9 mouse cellular contexts compared by ENCODE assay signal in the genomic region with DNA sequence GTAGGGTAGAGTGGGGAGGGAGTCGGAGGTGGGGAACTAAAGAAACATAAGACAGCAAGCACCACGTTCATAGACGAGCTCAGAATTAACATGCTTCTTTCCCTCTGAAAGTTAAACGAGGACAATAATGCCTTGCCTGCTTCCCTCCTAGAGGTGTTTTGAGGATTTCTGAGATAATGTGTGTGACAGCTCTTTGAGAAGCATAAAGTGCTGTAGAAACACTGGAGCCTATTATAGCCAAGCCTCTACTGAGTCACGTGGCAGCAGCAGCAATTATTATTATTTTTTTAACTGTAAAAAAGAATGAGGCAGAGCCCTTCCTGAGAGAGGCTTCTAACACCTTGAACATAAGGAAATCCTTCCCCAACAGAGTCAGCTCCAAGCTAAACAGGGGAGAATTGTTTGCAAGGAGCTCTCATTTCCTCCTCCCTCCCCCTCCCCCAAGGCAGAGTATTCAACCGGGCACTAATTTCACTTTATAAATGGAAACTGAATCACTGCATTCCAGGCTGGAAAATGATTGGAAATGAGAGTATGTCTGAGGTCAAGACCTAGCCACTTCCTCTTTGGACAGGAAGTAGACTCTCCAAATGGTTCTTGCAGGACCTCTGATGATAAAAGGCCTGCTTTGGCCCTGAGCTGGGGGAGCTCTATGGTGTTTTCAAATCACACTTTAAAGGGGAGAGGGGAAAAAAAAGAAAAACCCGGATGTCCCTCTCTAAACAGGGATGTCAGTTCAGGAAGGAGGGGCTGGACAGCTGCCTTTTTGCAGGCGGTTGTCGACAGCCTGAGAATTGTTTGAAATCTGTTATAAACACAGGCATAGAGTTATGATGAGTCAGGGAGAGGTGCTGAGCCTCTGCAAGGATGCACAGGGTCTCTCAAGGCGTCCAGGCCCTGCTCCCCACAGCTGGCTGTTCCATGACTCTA.
A peak's percentile ranks its signal among the peaks of the same experiment; 100 is the strongest.
DNase-seq lines count a peak whose midpoint lies in the region; ATAC-seq and TF ChIP-seq lines count a peak whose summit lies in the region.
"Had no signal": no experiment of that assay in that cellular context is flagged by ENCODE, and none has a peak within 500 bp of the region (broad histone marks: within the 10 kb centered on the region; RNA-seq: fewer than 3 reads in every experiment).

No protein-coding gene starts in this region.

- 22% methylated on average over 10 of the region's 10 CpGs for WGBS in heart, adult 2 months
- 45% methylated on average over 10 of the region's 10 CpGs for WGBS in kidney, embryonic 16.5 days
- 75% methylated on average over 10 of the region's 10 CpGs for WGBS in hindbrain, embryonic 13.5 days

- H3K4me3 ChIP-seq in heart, adult 2 months: no peak overlapping the region
- H3K4me3 ChIP-seq in kidney, embryonic 16.5 days (ENCODE audit: low read length): no peak overlapping the region
- H3K4me3 ChIP-seq in hindbrain, embryonic 13.5 days: no peak overlapping the region

- peak; percentile 87 for ATAC-seq in kidney, embryonic 16.5 days (ENCODE audit: low FRiP score, low TSS enrichment)
- ATAC-seq in hindbrain, embryonic 13.5 days (ENCODE audit: low FRiP score): no peak

- no peaks in the 10 kb centered on the region for H3K27me3 ChIP-seq in heart, adult 2 months (ENCODE audit: control insufficient read depth, insufficient read depth, low read length)
- no peaks in the 10 kb centered on the region for H3K27me3 ChIP-seq in kidney, embryonic 16.5 days (ENCODE audit: insufficient read depth, low read length)
- no peaks in the 10 kb centered on the region for H3K27me3 ChIP-seq in hindbrain, embryonic 13.5 days

- H3K79me2 ChIP-seq in heart, adult 2 months (replicated peaks; ENCODE audit: control insufficient read depth, insufficient read depth, low read length): no peaks in the 10 kb centered on the region

- H3K9me3 ChIP-seq in kidney, embryonic 16.5 days (ENCODE audit: low read length): no peaks in the 10 kb centered on the region
- H3K9me3 ChIP-seq in hindbrain, embryonic 13.5 days: no peaks in the 10 kb centered on the region
- H3K9me3 ChIP-seq: G1E had no signal

- intact Hi-C loops in heart, adult 2 months (cut with DNase I): loop anchor here (1.0 to 2.0 kb wide), 4 partner anchors 27 to 207 kb away; no protein-coding TSS in a partner anchor
- intact Hi-C loops in gastrocnemius, postnatal 36 days (cut with DNase I): no loop called here

- H3K9ac ChIP-seq in heart, adult 2 months (ENCODE audit: low read depth, low read length): no peak overlapping the region
- no peak overlapping the region for H3K9ac ChIP-seq in kidney, embryonic 16.5 days (replicated peaks; ENCODE audit: low read length)
- no peak overlapping the region for H3K9ac ChIP-seq in hindbrain, embryonic 13.5 days

- DNase-seq in gastrocnemius, postnatal 25 days: peak; percentile 44
- no peak for DNase-seq in gastrocnemius, adult 8-10 months (ENCODE audit: low spot score in 2 of 2)
- DNase-seq in heart, adult 2 months: peak; percentile 34 to 67
- DNase-seq in lung, postnatal 36 days: peak; percentile 85
- no peak for DNase-seq in right cerebral cortex, postnatal 4 days
- DNase-seq in gastrocnemius, postnatal 36 days: no peak

- H3K4me1 ChIP-seq in heart, adult 2 months (ENCODE audit: control insufficient read depth, insufficient read depth, low read length): peaks cover 9% of the 10 kb centered on the region
- peaks cover 14% of the 10 kb centered on the region; the same call in 1 of the 2 replicates for H3K4me1 ChIP-seq in kidney, embryonic 16.5 days (ENCODE audit: insufficient read depth, low read length)
- no peaks in the 10 kb centered on the region for H3K4me1 ChIP-seq in hindbrain, embryonic 13.5 days (replicated peaks)

- no peak for TF ChIP-seq POLR2A in heart, adult 2 months (IDR thresholded peaks at IDR 0.05; ENCODE audit: insufficient read depth, low read depth, low read length)

- peaks cover 2% of the 10 kb centered on the region for H3K36me3 ChIP-seq in heart, adult 2 months (ENCODE audit: control insufficient read depth, insufficient read depth, low read length)
- H3K36me3 ChIP-seq in kidney, embryonic 16.5 days (ENCODE audit: insufficient read depth, low read length): no peaks in the 10 kb centered on the region
- no peaks in the 10 kb centered on the region for H3K36me3 ChIP-seq in hindbrain, embryonic 13.5 days
- H3K36me3 ChIP-seq: G1E had no signal

- TF ChIP-seq CTCF in heart, adult 2 months (IDR thresholded peaks at IDR 0.05): no peak

- 0 out of 2 replicates have a peak, but pooled peaks have one; percentile 33 for TF ChIP-seq EP300 in heart, adult 2 months (IDR thresholded peaks at IDR 0.05; ENCODE audit: insufficient read depth, low read depth, low read length)

- peak overlapping the region; percentile 65 for H3K27ac ChIP-seq in heart, adult 2 months
- peak overlapping the region; percentile 39 for H3K27ac ChIP-seq in kidney, embryonic 16.5 days (ENCODE audit: low read length)
- H3K27ac ChIP-seq in hindbrain, embryonic 13.5 days: no peak overlapping the region

- no peak overlapping the region for H3K4me2 ChIP-seq in kidney, embryonic 16.5 days (replicated peaks; ENCODE audit: low read depth, low read length)
- H3K4me2 ChIP-seq in hindbrain, embryonic 13.5 days: no peak overlapping the region

Comparison
In these comparisons a context has a peak if more than half of its experiments do, and no peak if none do; other contexts are left out.
1. DNase-seq: peak in gastrocnemius, postnatal 25 days (single experiment), heart, adult 2 months (2 of 2) and lung, postnatal 36 days (single experiment); none in gastrocnemius, adult 8-10 months (0 of 2), right cerebral cortex, postnatal 4 days (single experiment) and gastrocnemius, postnatal 36 days (0 of 2).